Mouse (Mus musculus) embryo, embryonic 9.5 days (tissue): ENCODE data around the gene Zfp428.

Source experiments
- DNase-seq: peaks from one replicate; pipeline ENCODE4 v3.0.0-alpha.2; 2017; ENCODE audit errors: extremely low spot score

Zfp428 gene

GRCm38 (mm10) chr7:24551985-24552759, 45.4 kb downstream of the Zfp428 start:
- no peak for DNase-seq

GRCm38 (mm10) chr7:24555786-24556185, 49.0 kb downstream of the Zfp428 start:
- DNase-seq = no peak

DNA sequence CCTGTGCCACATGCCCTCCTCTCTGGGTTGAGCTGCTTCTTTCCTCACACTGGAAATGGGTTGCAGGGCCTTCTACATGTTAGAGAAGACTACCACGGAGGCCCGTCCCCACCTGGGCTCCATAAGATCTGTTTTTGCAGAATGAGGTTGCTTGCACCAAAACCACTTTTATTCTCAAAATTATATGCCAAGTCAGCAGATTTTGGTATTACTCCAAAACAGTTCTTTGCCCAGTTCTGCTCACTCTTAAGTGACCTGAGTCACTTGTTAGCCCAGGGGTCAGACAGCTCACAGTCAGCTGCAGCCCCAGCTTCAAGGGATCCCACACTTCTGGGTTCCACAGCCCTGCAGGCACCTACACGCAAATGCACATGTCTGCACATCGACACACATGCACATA, 54.6 kb downstream of the Zfp428 start:
- DNase-seq = no peak

GRCm38 (mm10) chr7:24563191-24563836, 56.5 kb downstream of the Zfp428 start:
- DNase-seq = no peak

DNA sequence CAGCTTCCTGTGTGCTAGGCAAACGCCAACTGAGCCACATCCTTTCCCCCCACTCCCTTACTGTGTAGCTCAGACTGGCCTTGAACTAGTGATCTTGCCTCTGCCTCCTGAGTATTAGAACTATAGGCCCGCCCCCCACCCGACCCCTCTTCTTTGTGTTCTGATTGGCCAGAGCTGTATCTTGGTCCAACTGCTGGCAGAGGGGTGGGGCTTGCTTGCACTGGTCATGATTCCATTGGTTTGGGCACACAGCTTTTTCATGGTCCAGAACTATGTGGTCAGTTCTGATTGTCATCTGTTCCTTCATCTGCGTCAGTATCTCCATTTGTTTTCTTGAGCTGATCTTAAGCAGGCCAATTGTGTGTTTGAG, 57.0 kb downstream of the Zfp428 start:
- no peak for DNase-seq

DNA sequence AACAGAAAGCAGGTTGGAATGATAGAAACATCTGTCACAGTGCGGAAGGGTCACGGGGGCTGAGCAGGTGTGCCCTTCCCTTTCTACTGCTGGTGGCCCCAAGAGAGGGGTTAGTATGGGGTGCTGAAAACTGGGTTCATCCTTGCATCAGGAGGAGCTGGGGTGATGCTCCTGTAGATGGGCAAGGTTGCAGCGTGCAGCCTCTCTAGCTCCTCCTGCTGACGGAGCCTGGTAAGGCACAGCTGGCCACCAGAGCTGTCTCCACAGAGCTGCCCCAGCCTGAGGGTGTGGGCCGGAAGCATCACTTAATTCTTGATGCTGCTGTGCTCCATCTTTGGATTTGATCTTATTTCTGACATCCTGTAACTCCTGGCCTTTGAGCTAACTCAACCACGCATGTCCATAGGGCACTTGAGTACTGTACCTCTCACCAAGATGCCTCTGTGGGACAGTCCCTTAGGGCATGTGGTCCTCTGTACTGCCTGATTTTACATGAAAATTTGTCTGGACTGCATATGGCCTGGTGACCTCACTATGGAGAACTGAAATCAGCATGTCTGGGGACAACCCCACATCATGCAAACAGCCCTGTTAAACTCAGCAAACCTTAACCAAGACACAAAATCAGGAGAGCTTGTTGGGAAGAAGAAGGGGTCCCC, 57.9 kb downstream of the Zfp428 start:
- DNase-seq = peak; percentile 58
